Mouse (Mus musculus): ENCODE measurements around the gene Akap2. TPM values are rescaled to one million over a fixed set of nuclear protein-coding genes. Genes with fewer than 3 reads are reported as not detected.

The Akap2 gene
- polyA plus RNA-seq, 1 experiment, result 37.8 TPM

- no peak for DNase-seq (ENCODE audit: low spot score)
Observed at GRCm38 (mm10) chr4:57908860-57909259, 191.4 kb downstream of the Akap2 start.

DNA sequence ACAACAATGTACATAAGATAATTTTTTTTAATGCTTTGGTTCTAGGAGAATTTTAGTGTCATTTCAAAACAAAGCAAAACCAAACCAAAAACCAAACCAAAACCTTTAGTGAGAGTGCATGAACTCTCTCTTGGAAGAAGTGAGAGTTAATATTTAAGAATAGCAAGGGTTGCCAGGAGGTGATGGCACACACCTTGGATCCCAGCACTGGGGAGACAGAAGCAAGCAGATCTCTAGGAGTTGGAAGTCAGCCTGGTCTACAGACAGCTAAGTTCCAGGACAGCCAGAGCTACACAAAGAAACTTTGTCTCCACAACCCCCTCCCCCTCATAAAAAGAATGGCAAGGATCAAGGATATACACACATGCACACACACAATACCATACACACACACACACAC lies 195.6 kb downstream of the Akap2 start:
- no peak for DNase-seq (ENCODE audit: low spot score)

GRCm38 (mm10) chr4:57914193-57915190 lies 197.0 kb downstream of the Akap2 start:
- DNase-seq (ENCODE audit: low spot score), result no peak

- no peak for DNase-seq (ENCODE audit: low spot score)
Observed at GRCm38 (mm10) chr4:57915216-57915965, 197.9 kb downstream of the Akap2 start.

DNA sequence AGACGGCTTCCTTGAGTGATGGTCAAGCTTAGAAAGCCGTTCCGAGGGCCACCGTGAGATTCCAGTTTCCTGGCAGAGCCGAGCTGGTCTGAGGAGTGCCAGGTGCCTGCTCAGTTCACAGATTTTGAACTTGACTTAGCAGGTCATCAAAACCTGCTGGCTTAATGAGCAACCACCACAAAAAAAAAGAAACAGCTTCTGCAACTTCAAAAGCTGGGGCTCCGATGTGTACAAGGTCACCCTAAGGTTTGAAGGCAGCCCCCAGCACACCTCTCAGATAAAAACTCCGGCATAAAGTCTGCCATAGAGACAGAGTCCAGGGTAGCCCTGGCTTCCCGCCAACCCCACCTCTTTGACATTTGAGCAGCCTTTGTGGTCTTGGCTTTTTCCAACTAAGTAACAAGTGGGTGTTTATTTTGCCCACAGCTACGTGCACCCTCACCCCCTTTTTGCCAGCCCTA lies 198.8 kb downstream of the Akap2 start, which contains the start of gene D630039A03Rik:
Gene D630039A03Rik (minus strand): TSS at position 97 of the 461 bp plus-strand sequence.
- DNase-seq (ENCODE audit: low spot score), result no peak

- DNase-seq (ENCODE audit: low spot score), result no peak
Observed at GRCm38 (mm10) chr4:57916711-57917110, 199.3 kb downstream of the Akap2 start.

DNA sequence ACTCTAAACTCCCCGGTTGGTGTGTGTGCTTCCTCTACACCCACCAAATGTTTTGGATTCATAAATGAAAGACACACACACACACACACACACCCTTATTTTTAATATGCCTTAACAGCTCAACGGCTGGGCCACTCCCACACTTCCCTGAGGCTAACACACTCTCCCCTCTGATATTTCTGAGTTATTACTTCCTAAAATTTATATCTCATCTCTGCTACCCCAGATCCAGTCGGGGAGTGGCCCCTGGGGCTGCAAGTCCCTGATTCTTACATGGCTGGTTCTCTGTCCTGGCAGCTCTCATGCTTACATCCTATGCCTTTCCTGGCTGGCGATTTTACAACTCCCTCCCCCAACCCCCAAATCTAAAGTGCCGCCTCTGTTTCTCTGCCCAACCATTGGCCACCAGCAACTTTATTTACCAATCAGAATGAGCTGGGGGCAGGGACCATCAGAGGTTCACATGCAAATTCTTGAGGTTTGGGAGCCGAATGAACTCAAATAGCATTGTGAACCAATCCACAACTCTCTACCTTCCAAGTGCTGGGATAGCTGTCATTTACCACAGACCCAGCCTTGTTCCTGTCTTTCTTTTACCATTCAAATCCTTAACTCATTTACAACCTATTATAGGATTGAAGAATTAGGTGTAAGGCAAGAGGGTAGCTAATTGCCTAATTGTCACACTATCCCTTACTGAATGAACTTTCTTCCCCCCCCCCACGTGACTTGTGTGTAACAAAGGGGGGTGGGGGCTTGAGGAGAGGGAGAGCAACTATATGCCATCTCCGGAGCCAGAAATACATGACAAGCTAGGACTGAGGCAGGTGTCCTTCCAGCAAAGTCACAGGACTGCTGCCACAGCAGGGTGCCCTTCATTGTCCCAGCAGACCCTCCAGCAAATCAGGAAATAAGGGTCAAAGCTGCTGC lies 202.3 kb downstream of the Akap2 start:
- no peak for DNase-seq (ENCODE audit: low spot score)

DNA sequence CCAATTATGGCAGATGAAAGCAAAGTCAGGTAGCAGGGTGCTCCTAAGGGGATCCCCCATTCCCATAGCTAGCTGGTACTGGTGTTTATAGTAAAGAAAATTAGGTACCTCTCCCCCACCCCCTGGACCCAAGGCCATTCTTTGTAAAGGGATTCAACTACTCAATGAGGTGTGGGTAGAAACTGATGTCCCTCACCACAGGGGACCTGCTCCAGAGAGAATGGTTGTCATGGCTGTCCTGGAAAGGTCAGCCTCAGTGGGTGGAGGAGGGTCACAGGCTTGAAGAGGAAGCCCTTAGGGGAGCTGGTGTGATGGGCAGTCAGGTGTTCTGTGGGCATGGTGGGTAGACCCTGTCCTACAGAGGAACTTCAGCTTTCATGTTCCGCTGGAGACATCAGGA lies 203.1 kb downstream of the Akap2 start:
- no peak for DNase-seq (ENCODE audit: low spot score)

DNA sequence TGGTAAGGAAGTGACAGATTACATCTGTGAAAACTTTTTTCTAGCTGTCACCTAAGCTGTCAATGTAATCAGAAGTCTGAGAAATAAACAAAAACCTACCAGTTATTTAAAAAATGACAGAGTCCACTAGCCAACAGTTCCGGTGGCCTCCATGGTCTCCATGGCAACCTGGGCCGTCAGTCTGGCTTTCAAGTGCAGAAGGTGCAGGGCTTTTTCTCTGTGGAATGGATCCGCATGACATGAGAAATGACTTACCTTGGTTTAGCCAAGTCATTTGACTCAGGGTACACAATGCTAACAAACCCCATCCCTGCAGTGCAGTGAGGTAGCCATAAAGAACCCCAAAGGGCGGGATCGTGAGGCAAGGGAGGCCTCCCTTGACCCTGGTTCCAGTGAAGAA lies 204.7 kb downstream of the Akap2 start:
- no peak for DNase-seq (ENCODE audit: low spot score)

- no peak for DNase-seq (ENCODE audit: low spot score)
Observed at GRCm38 (mm10) chr4:57924556-57925071, 207.2 kb downstream of the Akap2 start.

DNA sequence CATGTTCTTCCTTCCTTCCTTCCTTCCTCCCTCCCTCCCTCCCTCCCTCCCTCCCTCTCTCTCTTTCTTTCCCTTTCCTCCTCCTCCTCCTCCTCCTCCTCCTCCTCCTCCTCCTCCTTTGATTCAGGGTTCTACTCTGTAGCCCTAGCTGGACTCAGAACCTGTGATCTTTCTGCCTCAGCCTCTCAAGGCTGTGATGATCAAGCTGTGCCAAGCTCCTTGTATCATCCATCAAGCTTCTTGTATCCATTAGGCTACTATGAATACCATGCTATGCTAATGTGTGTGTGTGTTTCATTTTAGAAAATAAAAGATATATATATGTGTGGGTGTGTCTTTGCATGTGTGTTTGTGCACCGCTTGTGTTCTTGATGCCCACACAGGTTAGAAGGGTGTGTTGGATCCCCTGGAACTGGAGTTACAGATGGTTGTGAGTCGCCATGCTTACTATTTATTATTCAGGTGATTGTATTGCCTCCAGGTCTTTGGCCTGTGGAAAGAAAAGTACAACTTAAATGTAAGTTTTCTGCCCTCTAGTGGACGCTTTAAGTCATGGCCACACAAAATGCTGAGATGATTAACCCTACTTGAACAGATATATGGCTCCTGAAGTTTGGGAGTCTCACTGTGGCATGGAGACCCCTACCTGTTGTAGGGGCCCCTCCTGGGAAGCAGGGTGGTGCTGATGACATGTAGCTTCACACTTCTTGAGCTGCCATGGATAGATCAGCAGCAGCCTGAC lies 210.2 kb downstream of the Akap2 start:
- no peak for DNase-seq (ENCODE audit: low spot score)

DNA sequence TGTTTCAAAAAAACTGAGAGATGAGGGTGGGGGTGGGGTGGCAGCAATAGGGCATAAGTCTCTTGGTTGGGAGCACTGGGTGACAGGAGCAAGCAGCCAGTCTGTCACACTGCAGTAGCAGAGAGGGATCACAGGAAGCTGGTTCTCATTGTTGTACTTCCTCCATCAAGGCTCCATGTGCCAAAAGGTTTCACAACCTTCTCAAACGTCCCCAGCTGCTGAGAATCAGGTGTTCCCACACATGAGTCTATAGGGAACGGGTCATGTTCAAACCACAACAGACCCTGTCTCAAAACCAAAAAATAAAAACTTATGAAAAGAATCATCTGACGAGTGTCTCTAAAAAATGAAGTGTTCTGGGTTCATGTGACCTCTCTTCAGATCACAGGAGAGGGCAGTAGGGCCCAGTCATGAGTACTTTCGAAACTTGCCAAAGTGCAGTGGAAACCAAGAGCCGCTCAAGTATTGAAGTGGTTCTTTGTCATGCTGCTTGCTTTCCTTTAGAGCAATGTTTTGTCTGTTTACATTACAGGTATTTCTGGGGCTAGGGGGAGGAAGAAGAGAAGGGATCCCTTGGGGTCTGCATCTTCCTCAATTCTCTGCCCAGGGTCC lies 213.2 kb downstream of the Akap2 start:
- DNase-seq (ENCODE audit: low spot score), result no peak

DNA sequence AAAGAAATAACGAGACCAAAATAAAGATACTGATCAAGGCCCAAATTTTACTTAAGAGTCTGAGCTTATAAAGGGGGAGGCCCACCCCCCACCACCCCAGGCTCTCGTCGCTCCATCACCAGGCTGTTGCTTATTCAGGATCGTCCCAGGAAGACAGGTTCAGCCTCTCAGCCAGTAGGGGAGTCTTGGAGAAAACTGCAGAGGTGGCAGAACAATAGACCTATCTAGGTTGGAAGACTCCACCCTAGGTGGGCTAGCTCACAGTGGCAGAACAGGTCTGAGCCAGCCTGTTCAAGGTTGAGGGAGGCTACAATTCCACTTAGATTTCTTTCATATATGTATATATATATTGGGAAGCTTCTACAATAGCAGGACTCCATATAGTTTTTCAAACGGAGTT lies 216.7 kb downstream of the Akap2 start:
- DNase-seq (ENCODE audit: low spot score), result no peak

- DNase-seq (ENCODE audit: low spot score), result no peak
Observed at GRCm38 (mm10) chr4:57937292-57937691, 219.8 kb downstream of the Akap2 start.

GRCm38 (mm10) chr4:57940631-57941030 lies 223.2 kb downstream of the Akap2 start:
- no peak for DNase-seq (ENCODE audit: low spot score)

DNA sequence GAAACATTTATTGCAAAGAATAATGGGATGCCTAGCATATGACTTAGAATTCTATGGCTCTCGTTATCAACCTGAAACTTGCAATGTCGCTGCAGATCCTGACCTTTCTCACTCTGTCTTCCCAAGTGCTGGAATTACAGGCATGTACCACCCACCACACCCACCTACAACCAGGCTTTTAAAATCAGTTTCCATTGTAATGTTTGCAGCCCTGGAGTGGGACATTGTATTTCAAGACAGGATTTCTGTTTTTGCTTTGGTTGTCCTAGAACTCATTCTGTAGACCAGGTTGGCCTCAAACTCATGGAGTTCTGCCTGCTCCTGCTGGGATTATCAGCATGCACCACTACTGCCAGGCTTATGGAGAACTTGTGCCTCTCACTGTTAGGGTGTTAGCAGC lies 225.4 kb downstream of the Akap2 start:
- no peak for DNase-seq (ENCODE audit: low spot score)

Data from urinary bladder, adult 2 months (tissue).